Mouse (Mus musculus): ENCODE results near the gene Trappc5. TPM values are rescaled to one million over a fixed set of nuclear protein-coding genes. Genes with fewer than 3 reads are reported as not detected.

The Trappc5 gene
- polyA plus RNA-seq, 1 experiment from 2014 or later = 38.4 TPM

GRCm38 (mm10) chr8:3654726-3655508, 21.2 kb upstream of the Trappc5 start:
- Histone ChIP-seq H3K4me1 (no peaks in the 10 kb centered on the region), H3K27me3 (no peaks in the 10 kb centered on the region), H3K4me2 (no peak overlapping the region), H3K9me3 (no peaks in the 10 kb centered on the region), H3K27ac (no peak overlapping the region), H3K9ac (no peak overlapping the region), H3K36me3 (no peaks in the 10 kb centered on the region), H3K4me3 (no peak overlapping the region)
- ATAC-seq (ENCODE audit: borderline replicate concordance, extremely low read depth, low FRiP score, low TSS enrichment) = no peak
- WGBS = 59% methylated on average over 11 of the region's 11 CpGs

- Histone ChIP-seq H3K9ac (no peak within 1 kb of the TSS), H3K9me3 (no peaks in the 10 kb centered on the region), H3K27me3 (no peaks in the 10 kb centered on the region), H3K4me1 (no peaks in the 10 kb centered on the region), H3K36me3 (no peaks in the 10 kb centered on the region), H3K4me3 (no peak within 1 kb of the TSS), H3K4me2 (no peak within 1 kb of the TSS), H3K27ac (no peak within 1 kb of the TSS)
- no peak for ATAC-seq (ENCODE audit: borderline replicate concordance, extremely low read depth, low FRiP score, low TSS enrichment)
- 55% methylated on average over 3 of the region's 3 CpGs for WGBS
Observed at GRCm38 (mm10) chr8:3655526-3655925, 20.6 kb upstream of the Trappc5 start, which contains the start of gene Retn. Retn (plus strand) TSS chr8:3655770.

- no peak for ATAC-seq (ENCODE audit: borderline replicate concordance, extremely low read depth, low FRiP score, low TSS enrichment)
- Histone ChIP-seq H3K9me3 (no peaks in the 10 kb centered on the region), H3K4me1 (no peaks in the 10 kb centered on the region), H3K36me3 (no peaks in the 10 kb centered on the region), H3K27me3 (no peaks in the 10 kb centered on the region), H3K9ac (no peak overlapping the region), H3K4me2 (no peak overlapping the region), H3K27ac (no peak overlapping the region), H3K4me3 (no peak overlapping the region)
- WGBS = 14% methylated on average over 7 of the region's 7 CpGs
Observed at GRCm38 (mm10) chr8:3656725-3657381, 19.2 kb upstream of the Trappc5 start.

GRCm38 (mm10) chr8:3660889-3661288, 15.2 kb upstream of the Trappc5 start:
- no peaks in the 10 kb centered on the region for H3K36me3 ChIP-seq
- H3K4me2 ChIP-seq = no peak overlapping the region
- WGBS = 70% methylated on average over 8 of the region's 8 CpGs
- H3K9me3 ChIP-seq = no peaks in the 10 kb centered on the region
- H3K4me1 ChIP-seq = no peaks in the 10 kb centered on the region
- H3K4me3 ChIP-seq = no peak overlapping the region
- no peak overlapping the region for H3K27ac ChIP-seq
- H3K9ac ChIP-seq = no peak overlapping the region
- ATAC-seq (ENCODE audit: borderline replicate concordance, extremely low read depth, low FRiP score, low TSS enrichment) = no peak
- no peaks in the 10 kb centered on the region for H3K27me3 ChIP-seq

GRCm38 (mm10) chr8:3664405-3664804, 11.7 kb upstream of the Trappc5 start:
- H3K4me3 ChIP-seq = no peak overlapping the region
- no peaks in the 10 kb centered on the region for H3K36me3 ChIP-seq
- H3K9me3 ChIP-seq = no peaks in the 10 kb centered on the region
- 62% methylated on average over 5 of the region's 5 CpGs for WGBS
- H3K9ac ChIP-seq = no peak overlapping the region
- no peaks in the 10 kb centered on the region for H3K27me3 ChIP-seq
- no peak overlapping the region for H3K4me2 ChIP-seq
- no peaks in the 10 kb centered on the region for H3K4me1 ChIP-seq
- no peak overlapping the region for H3K27ac ChIP-seq
- ATAC-seq (ENCODE audit: borderline replicate concordance, extremely low read depth, low FRiP score, low TSS enrichment) = no peak

- no peak for ATAC-seq (ENCODE audit: borderline replicate concordance, extremely low read depth, low FRiP score, low TSS enrichment)
- Histone ChIP-seq H3K9me3 (no peaks in the 10 kb centered on the region), H3K4me3 (no peak within 1 kb of the TSS), H3K27me3 (no peaks in the 10 kb centered on the region), H3K4me2 (no peak within 1 kb of the TSS), H3K27ac (no peak within 1 kb of the TSS), H3K9ac (no peak within 1 kb of the TSS), H3K36me3 (no peaks in the 10 kb centered on the region), H3K4me1 (no peaks in the 10 kb centered on the region)
- WGBS = 72% methylated on average over 6 of the region's 6 CpGs
Observed at GRCm38 (mm10) chr8:3665507-3665906, 10.6 kb upstream of the Trappc5 start, which contains the start of gene Mcemp1. Mcemp1 (plus strand) TSS chr8:3665754.

GRCm38 (mm10) chr8:3670388-3670787, 5.7 kb upstream of the Trappc5 start:
- Histone ChIP-seq H3K36me3 (no peaks in the 10 kb centered on the region), H3K4me3 (no peak overlapping the region), H3K4me1 (0 out of 2 replicates have a peak, but pooled peaks cover 6% of the 10 kb centered on the region), H3K9ac (no peak overlapping the region), H3K9me3 (no peaks in the 10 kb centered on the region), H3K27ac (no peak overlapping the region), H3K4me2 (no peak overlapping the region), H3K27me3 (no peaks in the 10 kb centered on the region)
- WGBS = 71% methylated on average over 2 of the region's 2 CpGs
- no peak for ATAC-seq (ENCODE audit: borderline replicate concordance, extremely low read depth, low FRiP score, low TSS enrichment)

GRCm38 (mm10) chr8:3671980-3672491, 4.1 kb upstream of the Trappc5 start, which contains the start of gene Fcor:
Fcor (minus strand) TSS chr8:3672362.
- Histone ChIP-seq H3K4me3 (peak within 1 kb of the TSS; percentile 61), H3K36me3 (no peaks in the 10 kb centered on the region), H3K27me3 (no peaks in the 10 kb centered on the region), H3K4me2 (peak within 1 kb of the TSS; percentile 67), H3K4me1 (peaks cover 12% of the 10 kb centered on the region; the same call in 1 of the 2 replicates), H3K27ac (peak within 1 kb of the TSS; percentile 54; the same call in 1 of the 2 replicates), H3K9ac (peak within 1 kb of the TSS; percentile 59), H3K9me3 (no peaks in the 10 kb centered on the region)
- under 1% methylated on average over 23 of the region's 23 CpGs for WGBS
- peak; percentile 88 for ATAC-seq (ENCODE audit: borderline replicate concordance, extremely low read depth, low FRiP score, low TSS enrichment)

- Histone ChIP-seq H3K9me3 (no peaks in the 10 kb centered on the region), H3K27me3 (no peaks in the 10 kb centered on the region), H3K4me2 (no peak overlapping the region), H3K27ac (no peak overlapping the region), H3K4me3 (no peak overlapping the region), H3K36me3 (peaks cover 9% of the 10 kb centered on the region), H3K9ac (no peak overlapping the region), H3K4me1 (peaks cover 31% of the 10 kb centered on the region)
- no peak for ATAC-seq (ENCODE audit: borderline replicate concordance, extremely low read depth, low FRiP score, low TSS enrichment)
- WGBS = 37% methylated on average over 3 of the region's 3 CpGs
Observed at GRCm38 (mm10) chr8:3674671-3675070, 1.4 kb upstream of the Trappc5 start.

GRCm38 (mm10) chr8:3676993-3677579, 987 bp downstream of the Trappc5 start:
- Histone ChIP-seq H3K9ac (peak overlapping the region; percentile 95), H3K36me3 (peaks cover 31% of the 10 kb centered on the region), H3K27ac (peak overlapping the region; percentile 94), H3K4me2 (peak overlapping the region; percentile 71), H3K4me1 (peaks cover 37% of the 10 kb centered on the region), H3K9me3 (no peaks in the 10 kb centered on the region), H3K4me3 (peak overlapping the region; percentile 84), H3K27me3 (no peaks in the 10 kb centered on the region)
- 2% methylated on average over 15 of the region's 15 CpGs for WGBS
- ATAC-seq (ENCODE audit: borderline replicate concordance, extremely low read depth, low FRiP score, low TSS enrichment) = no peak

GRCm38 (mm10) chr8:3678831-3679230, 2.7 kb downstream of the Trappc5 start:
- no peaks in the 10 kb centered on the region for H3K27me3 ChIP-seq
- H3K9me3 ChIP-seq = no peaks in the 10 kb centered on the region
- 94% methylated on average over 23 of the region's 23 CpGs for WGBS
- H3K36me3 ChIP-seq = peaks cover 31% of the 10 kb centered on the region
- no peak overlapping the region for H3K4me3 ChIP-seq
- no peak overlapping the region for H3K9ac ChIP-seq
- peaks cover 31% of the 10 kb centered on the region for H3K4me1 ChIP-seq
- no peak overlapping the region for H3K27ac ChIP-seq
- H3K4me2 ChIP-seq = no peak overlapping the region
- no peak for ATAC-seq (ENCODE audit: borderline replicate concordance, extremely low read depth, low FRiP score, low TSS enrichment)
